Mouse (Mus musculus) lung, embryonic 16.5 days (tissue): ENCODE data around the gene Taf4. TPM values are rescaled to one million over a fixed set of nuclear protein-coding genes. Genes with fewer than 3 reads are reported as not detected.

Experiments
- ATAC-seq: fragments of 200-750 bp; cut with Nextera tagmentation; 2 replicates; pipeline ENCODE4 v1.8.0; 2017; ENCODE audit warnings: low read depth, mild to moderate bottlenecking, moderate library complexity
- H3K27ac ChIP-seq: fragments of 300-500 bp; sonication (generic); 2 replicates; pipeline ENCODE4 v1.5.1; 2014; ENCODE audit warnings: mild to moderate bottlenecking, control low read depth, low read length
- H3K27me3 ChIP-seq: fragments of 300-500 bp; sonication (generic); 2 replicates; pipeline ENCODE4 v1.6.1; 2014; ENCODE audit warnings: low read depth, low read length, mixed read lengths; ENCODE audit not compliant: control insufficient read depth, insufficient read depth
- H3K36me3 ChIP-seq: fragments of 300-500 bp; sonication (generic); 2 replicates; pipeline ENCODE4 v1.6.1; 2014; ENCODE audit warnings: low read length; ENCODE audit not compliant: control insufficient read depth, insufficient read depth
- H3K4me1 ChIP-seq: fragments of 300-500 bp; sonication (generic); replicated peaks from 2 replicates; pipeline ENCODE4 v1.6.1; 2014; ENCODE audit warnings: low read length, mixed read lengths; ENCODE audit not compliant: control insufficient read depth, insufficient read depth
- H3K4me2 ChIP-seq: fragments of 300-500 bp; sonication (generic); 2 replicates; pipeline ENCODE4 v1.6.1; 2014; ENCODE audit warnings: low read depth, low read length, control low read depth
- H3K4me3 ChIP-seq: fragments of 300-500 bp; sonication (generic); 2 replicates; pipeline ENCODE4 v1.5.1; 2014; ENCODE audit warnings: mild to moderate bottlenecking, low read length, control low read depth
- H3K9ac ChIP-seq: fragments of 300-500 bp; sonication (generic); 2 replicates; pipeline ENCODE4 v1.6.1; 2014; ENCODE audit warnings: low read length, control low read depth
- H3K9me3 ChIP-seq: fragments of 300-500 bp; sonication (generic); 2 replicates; pipeline ENCODE4 v1.6.1; 2016; ENCODE audit warnings: low read length; ENCODE audit not compliant: control insufficient read depth
- WGBS: fragments of 180-500 bp; shearing (Covaris S2); extraction: QIAGEN DNeasy Blood & Tissue Kit; methylation state at CpG from one replicate; pipeline ENCODE4 v1.1.7; 2014; 5-methylcytosine and 5-hydroxymethylcytosine counted together
- polyA plus RNA-seq: library from polyadenylated mRNA; unstranded; fragments of >200 nt; fragmentation: Nextera tagmentation; extraction: Ambion mirVana; gene quantifications from 2 replicates; pipeline ENCODE4 v1.2.1, GENCODE M21; 2015

Gene Taf4
- polyA plus RNA-seq, 1 experiment from 2014 or later: 3.0 TPM

DNA sequence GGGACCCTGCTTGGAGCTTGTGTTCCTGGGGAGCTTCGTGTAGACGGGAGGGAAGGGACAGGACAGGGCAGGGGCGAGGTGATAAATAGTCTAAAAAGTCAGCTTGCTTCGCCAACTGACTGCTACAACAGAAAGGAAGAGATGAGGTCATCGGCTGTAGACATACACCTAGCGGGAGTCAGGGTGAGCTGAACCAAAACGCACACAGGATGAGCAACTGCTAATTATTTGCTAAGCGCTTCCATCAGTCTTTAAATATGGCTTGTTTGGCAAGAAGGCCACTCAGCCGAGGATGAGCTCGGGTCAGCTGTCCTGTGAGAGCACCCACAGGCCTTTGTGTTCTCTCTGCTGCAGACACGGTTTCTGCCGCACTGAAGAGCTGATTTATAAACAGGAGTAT is 63.5 kb downstream of the Taf4 start:
- no peak for ATAC-seq
- H3K36me3 ChIP-seq: peaks cover 16% of the 10 kb centered on the region
- H3K4me1 ChIP-seq: no peaks in the 10 kb centered on the region
- H3K4me2 ChIP-seq: no peak overlapping the region
- H3K27me3 ChIP-seq: no peaks in the 10 kb centered on the region
- H3K27ac ChIP-seq: no peak overlapping the region
- WGBS: 57% methylated on average over 12 of the region's 12 CpGs
- no peaks in the 10 kb centered on the region for H3K9me3 ChIP-seq
- no peak overlapping the region for H3K9ac ChIP-seq
- H3K4me3 ChIP-seq: no peak overlapping the region

DNA sequence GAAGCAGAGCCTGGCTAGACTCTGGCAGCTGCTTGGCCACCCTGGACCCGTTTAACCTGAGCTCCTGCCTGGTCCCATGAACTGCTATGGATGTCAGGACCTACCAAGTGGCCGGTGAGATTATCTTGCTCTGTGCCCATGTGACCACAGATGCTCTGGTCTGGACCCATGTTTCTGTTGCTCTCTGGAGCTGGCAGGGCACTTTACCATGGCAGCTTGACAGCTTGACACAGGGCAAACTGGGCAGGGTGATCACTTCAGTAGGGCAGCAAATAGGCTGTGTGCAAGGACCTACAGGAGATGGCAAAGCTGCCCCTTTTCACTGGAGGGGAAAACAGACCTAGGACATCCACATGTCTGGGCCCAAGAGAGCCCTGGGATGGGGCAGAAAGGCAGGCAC is 79.5 kb downstream of the Taf4 start:
- Histone ChIP-seq H3K27me3 (no peaks in the 10 kb centered on the region), H3K36me3 (no peaks in the 10 kb centered on the region), H3K4me3 (no peak overlapping the region), H3K9ac (no peak overlapping the region), H3K4me2 (no peak overlapping the region), H3K27ac (no peak overlapping the region), H3K9me3 (no peaks in the 10 kb centered on the region), H3K4me1 (no peaks in the 10 kb centered on the region)
- no peak for ATAC-seq
- 74% methylated on average over 2 of the region's 2 CpGs for WGBS

DNA sequence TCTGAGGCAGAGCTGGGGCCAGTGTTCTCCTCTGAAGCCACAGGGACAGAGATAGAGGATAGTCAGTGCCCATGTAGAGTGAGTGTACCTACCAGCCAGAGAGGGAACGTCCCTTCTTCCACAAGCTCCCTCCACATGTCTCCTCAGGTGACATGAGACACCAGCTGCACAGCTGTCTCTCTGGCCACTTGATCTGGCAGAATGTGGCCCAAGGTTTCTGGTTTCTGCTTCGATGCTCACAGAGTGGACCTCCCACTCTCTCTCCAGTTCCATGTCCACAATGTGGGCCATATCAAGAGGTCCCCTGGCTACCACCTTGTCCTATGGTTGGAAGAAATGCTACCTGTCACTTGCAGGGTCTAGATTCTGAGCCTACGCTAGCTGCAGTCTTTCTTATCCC is 85.4 kb downstream of the Taf4 start:
- ATAC-seq: no peak

DNA sequence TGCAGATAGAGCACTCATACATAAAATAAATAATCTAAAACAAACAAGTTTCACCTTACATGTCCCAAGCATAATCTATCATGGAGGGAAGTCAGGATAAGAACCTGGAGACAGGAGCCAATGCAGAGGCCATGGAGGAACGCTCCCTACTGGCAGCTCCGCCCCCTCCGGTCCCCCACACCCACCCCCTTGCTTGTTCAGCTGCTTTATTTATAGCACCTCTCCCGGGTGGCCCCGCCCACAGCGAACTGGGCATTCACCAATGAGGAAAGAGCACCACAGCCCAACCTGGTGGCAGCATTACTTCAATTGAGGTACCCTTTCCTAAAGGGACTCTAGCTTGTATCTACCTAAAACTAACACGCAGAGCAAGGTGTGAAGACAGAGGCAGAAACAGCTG is 91.9 kb downstream of the Taf4 start:
- no peaks in the 10 kb centered on the region for H3K4me1 ChIP-seq
- no peak overlapping the region for H3K27ac ChIP-seq
- H3K36me3 ChIP-seq: no peaks in the 10 kb centered on the region
- no peaks in the 10 kb centered on the region for H3K27me3 ChIP-seq
- ATAC-seq: no peak
- no peaks in the 10 kb centered on the region for H3K9me3 ChIP-seq
- H3K9ac ChIP-seq: no peak overlapping the region
- no peak overlapping the region for H3K4me3 ChIP-seq
- WGBS: 29% methylated on average over 7 of the region's 7 CpGs
- no peak overlapping the region for H3K4me2 ChIP-seq

More for the DNA sequence above, 85.4 kb downstream of the Taf4 start:
- H3K9ac ChIP-seq: no peak overlapping the region
- no peaks in the 10 kb centered on the region for H3K36me3 ChIP-seq
- no peak overlapping the region for H3K27ac ChIP-seq
- no peak overlapping the region for H3K4me2 ChIP-seq
- no peaks in the 10 kb centered on the region for H3K27me3 ChIP-seq
- no peak overlapping the region for H3K4me3 ChIP-seq
- no peaks in the 10 kb centered on the region for H3K9me3 ChIP-seq
- H3K4me1 ChIP-seq: no peaks in the 10 kb centered on the region
- WGBS: 61% methylated on average over 3 of the region's 3 CpGs

DNA sequence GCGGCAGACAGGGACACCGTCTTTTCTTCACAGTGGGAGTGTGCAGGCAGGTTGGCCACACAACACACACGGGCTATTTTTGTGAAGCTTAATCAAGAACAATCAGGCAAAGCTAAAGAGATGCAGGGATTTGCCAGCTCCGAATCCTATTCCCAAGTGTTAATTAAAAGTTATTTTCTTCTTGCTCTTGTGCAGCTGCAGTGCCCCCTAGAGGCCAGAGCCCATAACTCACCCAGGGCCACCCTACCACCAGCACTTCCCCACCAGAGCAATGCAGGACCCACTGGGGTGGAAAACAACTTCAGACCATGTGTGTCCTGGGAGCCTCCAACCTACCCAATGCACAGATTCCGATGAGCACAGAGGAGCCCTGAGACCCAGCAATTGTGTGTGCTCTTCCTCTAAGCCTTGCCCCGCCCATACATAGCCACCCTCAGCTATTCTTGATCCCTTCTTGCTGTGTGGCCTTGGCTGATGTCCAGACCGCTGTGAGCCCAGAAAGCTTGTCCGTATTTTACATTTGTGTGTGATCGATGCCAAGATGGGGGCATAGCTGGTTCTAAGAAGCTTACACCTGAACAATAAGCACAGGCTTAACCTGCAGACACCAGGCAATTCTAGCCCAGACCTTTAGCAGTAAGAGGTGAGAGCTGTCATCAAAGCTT is 98.8 kb downstream of the Taf4 start:
- Histone ChIP-seq H3K9me3 (no peaks in the 10 kb centered on the region), H3K4me1 (no peaks in the 10 kb centered on the region), H3K4me3 (no peak overlapping the region), H3K9ac (no peak overlapping the region), H3K36me3 (no peaks in the 10 kb centered on the region), H3K27ac (no peak overlapping the region), H3K27me3 (no peaks in the 10 kb centered on the region), H3K4me2 (no peak overlapping the region)
- WGBS: 53% methylated on average over 9 of the region's 9 CpGs
- ATAC-seq: no peak

DNA sequence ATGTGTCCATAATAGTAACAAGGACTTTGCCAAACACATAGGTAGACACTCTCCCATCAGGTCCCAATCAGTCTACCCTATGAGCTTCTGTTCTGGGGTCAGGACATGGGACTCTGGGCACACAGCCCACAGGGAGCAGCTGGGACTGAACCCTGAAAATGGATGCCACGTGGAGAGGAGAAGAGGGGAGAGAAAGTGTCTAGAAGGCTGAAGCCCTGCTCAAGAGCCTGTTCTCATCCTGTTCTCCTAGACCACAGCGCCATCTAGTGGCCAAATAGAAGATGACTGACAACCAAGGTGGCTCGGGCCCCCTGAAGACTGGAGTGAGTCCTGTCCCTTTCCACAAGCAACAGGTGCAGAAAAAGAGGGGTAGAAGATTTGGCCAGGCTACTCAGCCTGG is 101.3 kb downstream of the Taf4 start:
- Histone ChIP-seq H3K27me3 (no peaks in the 10 kb centered on the region), H3K27ac (no peak overlapping the region), H3K4me2 (no peak overlapping the region), H3K36me3 (no peaks in the 10 kb centered on the region), H3K4me3 (no peak overlapping the region), H3K4me1 (no peaks in the 10 kb centered on the region), H3K9me3 (no peaks in the 10 kb centered on the region), H3K9ac (no peak overlapping the region)
- ATAC-seq: no peak
- 0% methylated on average over 3 of the region's 3 CpGs for WGBS

DNA sequence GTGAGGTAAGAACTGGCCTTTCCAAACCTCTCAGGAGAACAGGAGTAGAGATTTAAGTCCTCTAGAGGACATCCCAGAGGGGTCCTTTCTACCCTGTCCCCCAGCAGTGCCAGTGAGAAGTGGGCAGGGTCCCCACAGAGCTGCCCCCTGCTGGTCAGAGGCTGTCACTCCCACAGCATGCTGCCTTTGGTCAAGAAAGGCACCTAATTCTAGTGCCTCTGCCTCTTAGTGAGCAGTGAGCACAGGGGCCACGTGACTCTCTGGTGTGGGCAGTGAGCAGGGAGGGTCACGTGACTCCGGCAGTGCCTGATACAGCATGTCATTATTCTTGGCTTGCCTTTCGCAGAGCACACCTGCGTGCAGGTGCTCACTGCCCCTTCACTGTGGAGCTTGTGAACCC is 103.1 kb downstream of the Taf4 start:
- Histone ChIP-seq H3K27me3 (no peaks in the 10 kb centered on the region), H3K36me3 (no peaks in the 10 kb centered on the region), H3K4me1 (no peaks in the 10 kb centered on the region), H3K9ac (no peak overlapping the region), H3K9me3 (no peaks in the 10 kb centered on the region), H3K4me3 (no peak overlapping the region), H3K4me2 (no peak overlapping the region), H3K27ac (no peak overlapping the region)
- 33% methylated on average over 5 of the region's 5 CpGs for WGBS
- peak; percentile 43; the same call in 1 of the 2 replicates for ATAC-seq

DNA sequence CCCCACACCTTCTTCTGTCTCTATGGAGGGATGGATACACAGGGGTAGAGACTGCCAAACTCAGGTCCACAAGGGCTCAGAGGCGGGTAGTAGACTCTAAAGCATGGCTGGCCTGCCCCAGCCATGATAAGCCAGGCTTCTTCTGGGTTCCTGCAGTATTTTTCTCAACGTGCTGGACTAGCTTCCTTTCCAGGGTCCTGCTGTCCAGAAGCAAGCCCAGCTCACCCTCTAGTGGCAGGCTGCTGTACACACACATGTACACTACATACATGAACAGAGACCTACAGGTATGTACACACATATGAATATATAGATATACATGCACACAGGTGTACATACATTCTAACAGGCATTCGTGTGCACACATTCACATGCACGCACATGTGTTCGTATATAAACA is 103.7 kb downstream of the Taf4 start:
- WGBS: 58% methylated on average over 5 of the region's 5 CpGs
- no peaks in the 10 kb centered on the region for H3K27me3 ChIP-seq
- ATAC-seq: peak; percentile 27; the same call in 1 of the 2 replicates

DNA sequence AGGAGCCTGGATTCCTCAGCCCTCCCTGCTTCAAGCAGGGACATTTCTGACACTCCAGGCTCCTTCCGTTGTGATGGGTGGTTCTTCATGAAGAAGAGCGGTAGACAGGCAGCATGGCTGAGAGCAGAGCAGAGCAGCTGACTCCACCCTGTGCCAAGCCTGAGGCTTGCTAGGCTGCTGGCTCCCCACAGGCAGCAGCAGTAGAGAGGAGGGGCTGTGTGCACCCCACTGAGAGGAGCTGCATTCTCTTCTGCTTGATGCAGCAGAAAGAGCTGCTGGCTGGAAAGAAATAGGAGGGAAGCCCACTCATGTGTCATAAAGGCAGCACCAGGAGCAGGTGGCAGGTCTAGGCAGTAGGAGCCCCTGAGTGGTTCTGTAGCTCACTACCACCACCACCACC is 106.6 kb downstream of the Taf4 start:
- Histone ChIP-seq H3K4me2 (no peak overlapping the region), H3K27ac (no peak overlapping the region), H3K9me3 (no peaks in the 10 kb centered on the region), H3K9ac (no peak overlapping the region), H3K4me3 (no peak overlapping the region), H3K4me1 (no peaks in the 10 kb centered on the region), H3K27me3 (no peaks in the 10 kb centered on the region), H3K36me3 (no peaks in the 10 kb centered on the region)
- 22% methylated on average over 2 of the region's 2 CpGs for WGBS
- ATAC-seq: no peak

More for the DNA sequence above, 103.7 kb downstream of the Taf4 start:
- H3K4me3 ChIP-seq: no peak overlapping the region
- no peak overlapping the region for H3K9ac ChIP-seq
- H3K9me3 ChIP-seq: no peaks in the 10 kb centered on the region
- H3K27ac ChIP-seq: no peak overlapping the region
- no peak overlapping the region for H3K4me2 ChIP-seq
- no peaks in the 10 kb centered on the region for H3K36me3 ChIP-seq
- H3K4me1 ChIP-seq: no peaks in the 10 kb centered on the region

GRCm38 (mm10) chr2:179867669-179868068 is 108.8 kb downstream of the Taf4 start:
- Histone ChIP-seq H3K27me3 (no peaks in the 10 kb centered on the region), H3K4me1 (no peaks in the 10 kb centered on the region), H3K4me3 (no peak overlapping the region), H3K9me3 (no peaks in the 10 kb centered on the region), H3K27ac (no peak overlapping the region), H3K4me2 (no peak overlapping the region), H3K9ac (no peak overlapping the region), H3K36me3 (no peaks in the 10 kb centered on the region)
- peak; percentile 42; the same call in 1 of the 2 replicates for ATAC-seq
- 52% methylated on average over 3 of the region's 3 CpGs for WGBS
